Mouse (Mus musculus): ENCODE measurements around the gene Krt28. TPM values are rescaled to one million over a fixed set of nuclear protein-coding genes. Genes with fewer than 3 reads are reported as not detected.

Gene Krt28
- polyA plus RNA-seq, 1 experiment from 2014 or later = 0.60 TPM

DNA sequence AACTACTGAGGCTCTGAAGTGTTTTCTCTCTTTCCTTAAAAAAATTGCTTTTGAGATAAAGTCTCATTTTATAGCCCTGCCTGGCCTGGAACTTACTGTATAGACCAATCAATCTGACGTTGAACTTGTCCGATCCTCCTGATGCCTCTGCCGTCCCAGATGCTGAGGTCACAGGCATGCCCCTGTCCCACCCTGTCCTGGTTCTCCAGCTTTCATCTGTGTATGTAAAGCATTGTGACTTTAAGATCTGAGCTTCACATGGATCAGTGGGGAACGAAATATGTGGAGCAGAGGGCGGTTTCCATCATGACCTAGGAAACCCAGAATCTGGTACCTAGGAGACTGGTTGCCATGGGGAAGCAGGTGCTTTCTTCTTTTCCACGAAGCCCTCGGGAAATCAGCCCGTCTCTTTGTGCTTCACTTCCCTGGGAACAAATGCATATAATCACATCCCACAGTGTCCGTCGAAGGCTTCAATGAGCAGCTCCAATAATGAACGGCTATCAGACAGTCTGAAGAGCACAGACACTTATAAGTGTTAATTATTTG, 35.3 kb downstream of the Krt28 start:
- H3K9me3 ChIP-seq (ENCODE audit: control insufficient read depth, low read length) = no peaks in the 10 kb centered on the region
- peak overlapping the region; percentile 24; the same call in 1 of the 2 replicates for H3K27ac ChIP-seq (ENCODE audit: low read depth, low read length)
- no peaks in the 10 kb centered on the region for H3K27me3 ChIP-seq (ENCODE audit: control insufficient read depth, insufficient read depth, low read length)
- H3K4me2 ChIP-seq (replicated peaks; ENCODE audit: low read depth, low read length) = no peak overlapping the region
- WGBS = 40% methylated on average over 11 of the region's 11 CpGs
- ATAC-seq (ENCODE audit: low FRiP score) (peak; percentile 63; the same call in 1 of the 2 replicates), DNase-seq (ENCODE audit: low spot score) (peak; percentile 75)
- no peaks in the 10 kb centered on the region for H3K36me3 ChIP-seq (ENCODE audit: control insufficient read depth, insufficient read depth, low read length)
- no peaks in the 10 kb centered on the region for H3K4me1 ChIP-seq (replicated peaks; ENCODE audit: control insufficient read depth, insufficient read depth, low read length)
- no peak overlapping the region for H3K9ac ChIP-seq (ENCODE audit: low read depth, low read length)
- no peak overlapping the region for H3K4me3 ChIP-seq (ENCODE audit: low read depth, low read length)

DNA sequence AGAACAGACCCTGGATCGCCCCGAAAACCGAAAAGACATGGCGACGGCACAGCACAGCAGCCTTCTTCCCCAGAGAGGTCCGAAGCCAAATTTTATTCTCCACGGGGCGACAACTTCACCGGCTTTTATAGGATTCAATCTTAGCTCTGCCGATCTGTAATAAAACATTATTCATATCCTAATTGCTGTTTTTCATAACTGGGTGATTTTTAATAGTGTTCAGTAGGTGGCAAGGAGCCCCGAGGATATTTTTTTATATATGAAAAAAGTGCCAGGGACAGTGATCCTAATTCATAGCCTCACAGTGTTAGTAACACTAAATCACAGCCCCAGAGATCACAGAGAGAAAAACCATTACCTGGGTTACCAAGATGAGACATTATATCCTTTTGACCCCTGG, 36.8 kb downstream of the Krt28 start, which contains the start of gene Krt26:
TSS of gene Krt26 (minus strand) at position 101 of the 400 bp plus-strand sequence.
- no peak within 1 kb of the TSS for H3K27ac ChIP-seq (ENCODE audit: low read depth, low read length)
- H3K9ac ChIP-seq (ENCODE audit: low read depth, low read length) = no peak within 1 kb of the TSS
- H3K36me3 ChIP-seq (ENCODE audit: control insufficient read depth, insufficient read depth, low read length) = no peaks in the 10 kb centered on the region
- WGBS = 91% methylated on average over 11 of the region's 11 CpGs
- no peaks in the 10 kb centered on the region for H3K4me1 ChIP-seq (replicated peaks; ENCODE audit: control insufficient read depth, insufficient read depth, low read length)
- no peak for ATAC-seq (ENCODE audit: low FRiP score)
- H3K4me3 ChIP-seq (ENCODE audit: low read depth, low read length) = no peak within 1 kb of the TSS
- H3K27me3 ChIP-seq (ENCODE audit: control insufficient read depth, insufficient read depth, low read length) = no peaks in the 10 kb centered on the region
- no peak within 1 kb of the TSS for H3K4me2 ChIP-seq (replicated peaks; ENCODE audit: low read depth, low read length)
- H3K9me3 ChIP-seq (ENCODE audit: control insufficient read depth, low read length) = no peaks in the 10 kb centered on the region
- no peak for DNase-seq (ENCODE audit: low spot score)

DNA sequence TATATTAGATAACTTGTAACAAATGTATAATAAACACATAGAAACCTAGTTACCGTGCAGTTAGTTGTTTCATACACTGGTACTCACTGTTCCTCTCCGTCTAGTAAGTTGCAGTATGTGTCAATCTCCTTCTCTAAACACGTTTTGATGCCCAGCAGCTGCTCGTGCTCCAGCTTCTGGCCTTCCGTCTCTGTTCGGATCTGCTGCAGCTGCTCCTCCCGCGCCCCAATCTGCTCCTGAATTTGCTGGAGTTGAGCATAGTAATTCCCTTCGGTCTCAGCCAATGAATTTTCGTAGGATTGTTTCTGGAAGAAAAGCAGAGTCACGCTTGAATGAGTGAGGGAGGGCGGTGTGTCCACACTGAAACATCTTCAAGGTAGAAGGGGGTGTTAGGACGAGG, 41.3 kb downstream of the Krt28 start:
- ATAC-seq (ENCODE audit: low FRiP score) = no peak
- no peak for DNase-seq (ENCODE audit: low spot score)

GRCm38 (mm10) chr11:99329655-99330054, 45.0 kb downstream of the Krt28 start:
- no peak for DNase-seq (ENCODE audit: low spot score)
- no peaks in the 10 kb centered on the region for H3K4me1 ChIP-seq (replicated peaks; ENCODE audit: control insufficient read depth, insufficient read depth, low read length)
- no peak overlapping the region for H3K4me2 ChIP-seq (replicated peaks; ENCODE audit: low read depth, low read length)
- no peak overlapping the region for H3K27ac ChIP-seq (ENCODE audit: low read depth, low read length)
- no peak overlapping the region for H3K9ac ChIP-seq (ENCODE audit: low read depth, low read length)
- WGBS = 74% methylated on average over 2 of the region's 2 CpGs
- no peak for ATAC-seq (ENCODE audit: low FRiP score)
- no peaks in the 10 kb centered on the region for H3K27me3 ChIP-seq (ENCODE audit: control insufficient read depth, insufficient read depth, low read length)
- no peaks in the 10 kb centered on the region for H3K36me3 ChIP-seq (ENCODE audit: control insufficient read depth, insufficient read depth, low read length)
- H3K9me3 ChIP-seq (ENCODE audit: control insufficient read depth, low read length) = no peaks in the 10 kb centered on the region
- no peak overlapping the region for H3K4me3 ChIP-seq (ENCODE audit: low read depth, low read length)

More for the DNA sequence above, 41.3 kb downstream of the Krt28 start:
- whole genome bisulfite sequencing = 70% methylated on average over 13 of the region's 13 CpGs
- Histone ChIP-seq H3K27me3 (ENCODE audit: control insufficient read depth, insufficient read depth, low read length) (no peaks in the 10 kb centered on the region), H3K4me1 (replicated peaks; ENCODE audit: control insufficient read depth, insufficient read depth, low read length) (no peaks in the 10 kb centered on the region), H3K36me3 (ENCODE audit: control insufficient read depth, insufficient read depth, low read length) (no peaks in the 10 kb centered on the region), H3K9ac (ENCODE audit: low read depth, low read length) (no peak overlapping the region), H3K9me3 (ENCODE audit: control insufficient read depth, low read length) (no peaks in the 10 kb centered on the region), H3K4me3 (ENCODE audit: low read depth, low read length) (no peak overlapping the region), H3K4me2 (replicated peaks; ENCODE audit: low read depth, low read length) (no peak overlapping the region), H3K27ac (ENCODE audit: low read depth, low read length) (no peak overlapping the region)

- H3K4me3 ChIP-seq (ENCODE audit: low read depth, low read length) = no peak within 1 kb of the TSS
- no peak within 1 kb of the TSS for H3K27ac ChIP-seq (ENCODE audit: low read depth, low read length)
- no peaks in the 10 kb centered on the region for H3K9me3 ChIP-seq (ENCODE audit: control insufficient read depth, low read length)
- no peak within 1 kb of the TSS for H3K9ac ChIP-seq (ENCODE audit: low read depth, low read length)
- DNase-seq (ENCODE audit: low spot score) = no peak
- no peaks in the 10 kb centered on the region for H3K27me3 ChIP-seq (ENCODE audit: control insufficient read depth, insufficient read depth, low read length)
- ATAC-seq (ENCODE audit: low FRiP score) = no peak
- no peak within 1 kb of the TSS for H3K4me2 ChIP-seq (replicated peaks; ENCODE audit: low read depth, low read length)
- WGBS = 90% methylated on average over 11 of the region's 11 CpGs
- no peaks in the 10 kb centered on the region for H3K4me1 ChIP-seq (replicated peaks; ENCODE audit: control insufficient read depth, insufficient read depth, low read length)
- H3K36me3 ChIP-seq (ENCODE audit: control insufficient read depth, insufficient read depth, low read length) = no peaks in the 10 kb centered on the region
Observed at GRCm38 (mm10) chr11:99322851-99323250, 51.9 kb downstream of the Krt28 start, which contains the start of gene Krt25. Gene Krt25, minus strand, starts transcription at chr11:99322951.

- H3K9me3 ChIP-seq (ENCODE audit: control insufficient read depth, low read length) = no peaks in the 10 kb centered on the region
- H3K4me1 ChIP-seq (replicated peaks; ENCODE audit: control insufficient read depth, insufficient read depth, low read length) = no peaks in the 10 kb centered on the region
- H3K4me2 ChIP-seq (replicated peaks; ENCODE audit: low read depth, low read length) = no peak overlapping the region
- no peak overlapping the region for H3K27ac ChIP-seq (ENCODE audit: low read depth, low read length)
- H3K9ac ChIP-seq (ENCODE audit: low read depth, low read length) = no peak overlapping the region
- no peak for DNase-seq (ENCODE audit: low spot score)
- no peak overlapping the region for H3K4me3 ChIP-seq (ENCODE audit: low read depth, low read length)
- H3K27me3 ChIP-seq (ENCODE audit: control insufficient read depth, insufficient read depth, low read length) = no peaks in the 10 kb centered on the region
- ATAC-seq (ENCODE audit: low FRiP score) = no peak
- WGBS = 92% methylated on average over 14 of the region's 14 CpGs
- H3K36me3 ChIP-seq (ENCODE audit: control insufficient read depth, insufficient read depth, low read length) = no peaks in the 10 kb centered on the region
Observed at GRCm38 (mm10) chr11:99321094-99321493, 53.6 kb downstream of the Krt28 start.

GRCm38 (mm10) chr11:99319127-99319526, 55.6 kb downstream of the Krt28 start:
- DNase-seq (ENCODE audit: low spot score) (no peak), ATAC-seq (ENCODE audit: low FRiP score) (no peak)
- no peak overlapping the region for H3K4me3 ChIP-seq (ENCODE audit: low read depth, low read length)
- 81% methylated on average over 9 of the region's 9 CpGs for WGBS
- no peak overlapping the region for H3K27ac ChIP-seq (ENCODE audit: low read depth, low read length)
- no peak overlapping the region for H3K9ac ChIP-seq (ENCODE audit: low read depth, low read length)
- no peaks in the 10 kb centered on the region for H3K36me3 ChIP-seq (ENCODE audit: control insufficient read depth, insufficient read depth, low read length)
- H3K9me3 ChIP-seq (ENCODE audit: control insufficient read depth, low read length) = no peaks in the 10 kb centered on the region
- no peak overlapping the region for H3K4me2 ChIP-seq (replicated peaks; ENCODE audit: low read depth, low read length)
- H3K27me3 ChIP-seq (ENCODE audit: control insufficient read depth, insufficient read depth, low read length) = no peaks in the 10 kb centered on the region
- no peaks in the 10 kb centered on the region for H3K4me1 ChIP-seq (replicated peaks; ENCODE audit: control insufficient read depth, insufficient read depth, low read length)

DNA sequence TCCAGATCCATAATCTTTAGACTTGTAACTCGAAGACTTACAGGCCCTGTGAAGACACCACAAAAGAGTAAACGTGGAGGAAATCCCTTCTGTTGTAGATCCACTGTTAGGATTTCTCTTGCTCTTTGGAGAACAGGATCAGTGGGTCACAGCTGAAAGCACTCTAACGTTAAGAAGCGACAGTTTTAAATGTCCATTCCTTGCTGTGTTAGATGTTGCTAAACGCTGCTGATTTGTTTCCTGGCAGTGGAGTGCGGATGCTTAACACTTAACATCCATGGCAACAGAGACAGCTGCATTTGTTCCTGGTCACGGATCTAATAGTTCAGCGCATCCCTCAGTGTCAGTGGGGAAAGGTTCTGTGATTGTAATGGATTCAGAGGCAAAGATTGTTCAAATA, 58.2 kb downstream of the Krt28 start:
- H3K27ac ChIP-seq (ENCODE audit: low read depth, low read length) = no peak overlapping the region
- H3K4me1 ChIP-seq (replicated peaks; ENCODE audit: control insufficient read depth, insufficient read depth, low read length) = no peaks in the 10 kb centered on the region
- no peaks in the 10 kb centered on the region for H3K27me3 ChIP-seq (ENCODE audit: control insufficient read depth, insufficient read depth, low read length)
- no peak for DNase-seq (ENCODE audit: low spot score)
- H3K4me2 ChIP-seq (replicated peaks; ENCODE audit: low read depth, low read length) = no peak overlapping the region
- H3K9ac ChIP-seq (ENCODE audit: low read depth, low read length) = no peak overlapping the region
- H3K4me3 ChIP-seq (ENCODE audit: low read depth, low read length) = no peak overlapping the region
- ATAC-seq (ENCODE audit: low FRiP score) = no peak
- 60% methylated on average over 8 of the region's 8 CpGs for WGBS
- H3K9me3 ChIP-seq (ENCODE audit: control insufficient read depth, low read length) = no peaks in the 10 kb centered on the region
- H3K36me3 ChIP-seq (ENCODE audit: control insufficient read depth, insufficient read depth, low read length) = no peaks in the 10 kb centered on the region
